Mouse (Mus musculus): ENCODE measurements around the gene Pmpca. TPM values are rescaled to one million over a fixed set of nuclear protein-coding genes. Genes with fewer than 3 reads are reported as not detected.
A peak's percentile ranks its signal among the peaks of the same experiment; 100 is the strongest.

Pmpca gene
- polyA plus RNA-seq, 1 experiment from 2014 or later: 95.6 TPM

GRCm38 (mm10) chr2:26409362-26409761 is 20.2 kb downstream of the Pmpca start:
- Histone ChIP-seq H3K4me2 (peak overlapping the region; percentile 98; the same call in 1 of the 2 replicates), H3K27me3 (no peaks in the 10 kb centered on the region), H3K4me3 (peak overlapping the region; percentile 93), H3K9ac (peak overlapping the region; percentile 96; the same call in 1 of the 2 replicates), H3K9me3 (no peaks in the 10 kb centered on the region), H3K4me1 (replicated peaks) (peaks cover 45% of the 10 kb centered on the region), H3K36me3 (peaks cover 49% of the 10 kb centered on the region), H3K27ac (no peak overlapping the region)
- WGBS: 58% methylated on average over 3 of the region's 3 CpGs
- peak; percentile 46; the same call in 1 of the 2 replicates for ATAC-seq (ENCODE audit: low FRiP score)

- H3K27ac ChIP-seq: no peak overlapping the region
- H3K4me3 ChIP-seq: no peak overlapping the region
- no peak overlapping the region for H3K9ac ChIP-seq
- H3K27me3 ChIP-seq: no peaks in the 10 kb centered on the region
- 66% methylated on average over 5 of the region's 5 CpGs for WGBS
- no peaks in the 10 kb centered on the region for H3K9me3 ChIP-seq
- ATAC-seq (ENCODE audit: low FRiP score): no peak
- peaks cover 38% of the 10 kb centered on the region for H3K4me1 ChIP-seq (replicated peaks)
- H3K4me2 ChIP-seq: no peak overlapping the region
- H3K36me3 ChIP-seq: peaks cover 55% of the 10 kb centered on the region
Observed at GRCm38 (mm10) chr2:26410091-26410490, 21.0 kb downstream of the Pmpca start.

- H3K27ac ChIP-seq: no peak overlapping the region
- WGBS: 70% methylated on average over 5 of the region's 5 CpGs
Observed at GRCm38 (mm10) chr2:26410931-26411411, 21.8 kb downstream of the Pmpca start.

GRCm38 (mm10) chr2:26417066-26417465 is 27.9 kb downstream of the Pmpca start:
- Histone ChIP-seq H3K4me3 (no peak overlapping the region), H3K36me3 (peaks cover 97% of the 10 kb centered on the region), H3K4me1 (replicated peaks) (no peaks in the 10 kb centered on the region), H3K9ac (no peak overlapping the region), H3K27me3 (no peaks in the 10 kb centered on the region), H3K9me3 (no peaks in the 10 kb centered on the region), H3K4me2 (no peak overlapping the region), H3K27ac (no peak overlapping the region)
- no peak for ATAC-seq (ENCODE audit: low FRiP score)

More at GRCm38 (mm10) chr2:26410931-26411411, 21.8 kb downstream of the Pmpca start:
- 0 out of 2 replicates have a peak overlapping the region, but pooled peaks have one; percentile 24 for H3K9ac ChIP-seq
- peaks cover 64% of the 10 kb centered on the region for H3K36me3 ChIP-seq
- no peak overlapping the region for H3K4me3 ChIP-seq
- H3K4me1 ChIP-seq (replicated peaks): peaks cover 30% of the 10 kb centered on the region
- no peak for ATAC-seq (ENCODE audit: low FRiP score)
- H3K9me3 ChIP-seq: no peaks in the 10 kb centered on the region
- H3K4me2 ChIP-seq: no peak overlapping the region
- no peaks in the 10 kb centered on the region for H3K27me3 ChIP-seq

- no peaks in the 10 kb centered on the region for H3K9me3 ChIP-seq
- 92% methylated on average over 1 of the region's 1 CpGs for WGBS
- no peak overlapping the region for H3K4me2 ChIP-seq
- H3K4me3 ChIP-seq: no peak overlapping the region
- no peak overlapping the region for H3K9ac ChIP-seq
- ATAC-seq (ENCODE audit: low FRiP score): no peak
- no peaks in the 10 kb centered on the region for H3K27me3 ChIP-seq
- no peak overlapping the region for H3K27ac ChIP-seq
- peaks cover 97% of the 10 kb centered on the region for H3K36me3 ChIP-seq
- no peaks in the 10 kb centered on the region for H3K4me1 ChIP-seq (replicated peaks)
Observed at GRCm38 (mm10) chr2:26418120-26418519, 29.0 kb downstream of the Pmpca start.

GRCm38 (mm10) chr2:26421969-26422368 is 32.8 kb downstream of the Pmpca start:
- H3K27ac ChIP-seq: no peak overlapping the region
- 97% methylated on average over 2 of the region's 2 CpGs for WGBS
- no peak for ATAC-seq (ENCODE audit: low FRiP score)
- H3K4me2 ChIP-seq: no peak overlapping the region
- H3K9me3 ChIP-seq: no peaks in the 10 kb centered on the region
- peaks cover 97% of the 10 kb centered on the region for H3K36me3 ChIP-seq
- no peaks in the 10 kb centered on the region for H3K27me3 ChIP-seq
- H3K4me1 ChIP-seq (replicated peaks): no peaks in the 10 kb centered on the region
- H3K9ac ChIP-seq: no peak overlapping the region
- H3K4me3 ChIP-seq: no peak overlapping the region

- ATAC-seq (ENCODE audit: low FRiP score): no peak
- Histone ChIP-seq H3K9me3 (no peaks in the 10 kb centered on the region), H3K27me3 (no peaks in the 10 kb centered on the region), H3K4me3 (no peak overlapping the region), H3K9ac (no peak overlapping the region), H3K36me3 (peaks cover 98% of the 10 kb centered on the region), H3K27ac (no peak overlapping the region), H3K4me1 (replicated peaks) (no peaks in the 10 kb centered on the region), H3K4me2 (no peak overlapping the region)
- WGBS: 70% methylated on average over 1 of the region's 1 CpGs
Observed at GRCm38 (mm10) chr2:26423086-26423485, 33.9 kb downstream of the Pmpca start.

- no peaks in the 10 kb centered on the region for H3K27me3 ChIP-seq
- no peaks in the 10 kb centered on the region for H3K9me3 ChIP-seq
- no peak overlapping the region for H3K27ac ChIP-seq
- H3K4me3 ChIP-seq: no peak overlapping the region
- no peak for ATAC-seq (ENCODE audit: low FRiP score)
- no peaks in the 10 kb centered on the region for H3K4me1 ChIP-seq (replicated peaks)
- WGBS: 98% methylated on average over 2 of the region's 2 CpGs
- no peak overlapping the region for H3K9ac ChIP-seq
- H3K36me3 ChIP-seq: peaks cover 98% of the 10 kb centered on the region
- no peak overlapping the region for H3K4me2 ChIP-seq
Observed at GRCm38 (mm10) chr2:26424541-26424940, 35.4 kb downstream of the Pmpca start.

- H3K27ac ChIP-seq: no peak overlapping the region
- WGBS: 86% methylated on average over 5 of the region's 5 CpGs
Observed at GRCm38 (mm10) chr2:26429851-26430250, 40.7 kb downstream of the Pmpca start.

GRCm38 (mm10) chr2:26434791-26435572 is 45.8 kb downstream of the Pmpca start:
- peaks cover 28% of the 10 kb centered on the region for H3K4me1 ChIP-seq (replicated peaks)
- no peak overlapping the region for H3K4me3 ChIP-seq
- no peak overlapping the region for H3K9ac ChIP-seq
- H3K9me3 ChIP-seq: no peaks in the 10 kb centered on the region
- WGBS: 95% methylated on average over 7 of the region's 7 CpGs
- H3K36me3 ChIP-seq: peaks cover 85% of the 10 kb centered on the region
- H3K27me3 ChIP-seq: no peaks in the 10 kb centered on the region
- H3K4me2 ChIP-seq: no peak overlapping the region
- ATAC-seq (ENCODE audit: low FRiP score): no peak
- H3K27ac ChIP-seq: no peak overlapping the region

More at GRCm38 (mm10) chr2:26429851-26430250, 40.7 kb downstream of the Pmpca start:
- H3K4me2 ChIP-seq: no peak overlapping the region
- peaks cover 93% of the 10 kb centered on the region for H3K36me3 ChIP-seq
- no peak overlapping the region for H3K4me3 ChIP-seq
- H3K4me1 ChIP-seq (replicated peaks): 0 out of 2 replicates have a peak, but pooled peaks cover 2% of the 10 kb centered on the region
- no peak for ATAC-seq (ENCODE audit: low FRiP score)
- no peaks in the 10 kb centered on the region for H3K27me3 ChIP-seq
- H3K9ac ChIP-seq: no peak overlapping the region
- H3K9me3 ChIP-seq: no peaks in the 10 kb centered on the region

- H3K27ac ChIP-seq: no peak overlapping the region
- H3K9me3 ChIP-seq: no peaks in the 10 kb centered on the region
- 91% methylated on average over 4 of the region's 4 CpGs for WGBS
- peak overlapping the region; percentile 62 for H3K9ac ChIP-seq
- peaks cover 84% of the 10 kb centered on the region for H3K36me3 ChIP-seq
- H3K4me3 ChIP-seq: no peak overlapping the region
- H3K4me1 ChIP-seq (replicated peaks): peaks cover 28% of the 10 kb centered on the region
- H3K4me2 ChIP-seq: no peak overlapping the region
- no peaks in the 10 kb centered on the region for H3K27me3 ChIP-seq
- ATAC-seq (ENCODE audit: low FRiP score): no peak
Observed at GRCm38 (mm10) chr2:26437221-26437620, 48.1 kb downstream of the Pmpca start.

GRCm38 (mm10) chr2:26438373-26438772 is 49.2 kb downstream of the Pmpca start:
- Histone ChIP-seq H3K36me3 (peaks cover 73% of the 10 kb centered on the region), H3K4me1 (replicated peaks) (peaks cover 32% of the 10 kb centered on the region), H3K4me3 (no peak overlapping the region), H3K27me3 (no peaks in the 10 kb centered on the region), H3K9ac (peak overlapping the region; percentile 24; the same call in 1 of the 2 replicates), H3K9me3 (no peaks in the 10 kb centered on the region), H3K4me2 (no peak overlapping the region), H3K27ac (no peak overlapping the region)
- no peak for ATAC-seq (ENCODE audit: low FRiP score)
- 89% methylated on average over 7 of the region's 7 CpGs for WGBS

- Histone ChIP-seq H3K4me3 (no peak overlapping the region), H3K27ac (no peak overlapping the region), H3K27me3 (no peaks in the 10 kb centered on the region), H3K4me1 (replicated peaks) (peaks cover 43% of the 10 kb centered on the region), H3K4me2 (no peak overlapping the region), H3K36me3 (peaks cover 62% of the 10 kb centered on the region), H3K9me3 (no peaks in the 10 kb centered on the region), H3K9ac (0 out of 2 replicates have a peak overlapping the region, but pooled peaks have one; percentile 29)
- no peak for ATAC-seq (ENCODE audit: low FRiP score)
- 96% methylated on average over 6 of the region's 6 CpGs for WGBS
Observed at GRCm38 (mm10) chr2:26439671-26440070, 50.5 kb downstream of the Pmpca start.

Data from hindbrain, embryonic 13.5 days (tissue).